Mouse (Mus musculus): ENCODE results near the gene Eomes. TPM values are rescaled to one million over a fixed set of nuclear protein-coding genes. Genes with fewer than 3 reads are reported as not detected.
A peak's percentile ranks its signal among the peaks of the same experiment; 100 is the strongest.

The Eomes gene
- polyA plus RNA-seq, 1 experiment, result 7.9 TPM

- no peak for TF ChIP-seq CTCF (IDR thresholded peaks at IDR 0.05; ENCODE audit: low read depth, low read length)
- TF ChIP-seq POLR2A (IDR thresholded peaks at IDR 0.05; ENCODE audit: insufficient read depth, low read length), result no peak
- TF ChIP-seq EP300 (IDR thresholded peaks at IDR 0.05; ENCODE audit: insufficient read depth, low read depth, low read length), result no peak
- Histone ChIP-seq H3K4me3 (ENCODE audit: low read depth, low read length) (peak overlapping the region; percentile 43), H3K36me3 (ENCODE audit: control insufficient read depth, insufficient read depth, low read length, poor library complexity, severe bottlenecking) (no peaks in the 10 kb centered on the region)
Observed at GRCm38 (mm10) chr9:118476766-118477271, 1.2 kb upstream of the Eomes start.

GRCm38 (mm10) chr9:118477281-118477931, 606 bp upstream of the Eomes start:
- H3K36me3 ChIP-seq (ENCODE audit: control insufficient read depth, insufficient read depth, low read length, poor library complexity, severe bottlenecking), result no peaks in the 10 kb centered on the region
- TF ChIP-seq CTCF (IDR thresholded peaks at IDR 0.05; ENCODE audit: low read depth, low read length), result no peak
- TF ChIP-seq POLR2A (IDR thresholded peaks at IDR 0.05; ENCODE audit: insufficient read depth, low read length), result no peak
- TF ChIP-seq EP300 (IDR thresholded peaks at IDR 0.05; ENCODE audit: insufficient read depth, low read depth, low read length), result no peak
- peak overlapping the region; percentile 42 for H3K4me3 ChIP-seq (ENCODE audit: low read depth, low read length)
- peaks cover 2% of the 10 kb centered on the region for H3K4me1 ChIP-seq (ENCODE audit: control insufficient read depth, insufficient read depth, low read length)
- H3K27me3 ChIP-seq (ENCODE audit: control insufficient read depth, insufficient read depth, low read length, poor library complexity, severe bottlenecking), result peaks cover 32% of the 10 kb centered on the region
- no peak overlapping the region for H3K9ac ChIP-seq (ENCODE audit: low read depth, poor library complexity, severe bottlenecking)
- no peaks in the 10 kb centered on the region for H3K9me3 ChIP-seq (replicated peaks; ENCODE audit: control insufficient read depth, insufficient read depth, low read length, poor library complexity, severe bottlenecking)
- H3K27ac ChIP-seq (ENCODE audit: insufficient read depth, low read length), result no peak overlapping the region

More at GRCm38 (mm10) chr9:118476766-118477271, 1.2 kb upstream of the Eomes start:
- H3K9ac ChIP-seq (ENCODE audit: low read depth, poor library complexity, severe bottlenecking), result no peak overlapping the region
- H3K4me1 ChIP-seq (ENCODE audit: control insufficient read depth, insufficient read depth, low read length), result peaks cover under 1% of the 10 kb centered on the region
- H3K9me3 ChIP-seq (replicated peaks; ENCODE audit: control insufficient read depth, insufficient read depth, low read length, poor library complexity, severe bottlenecking), result no peaks in the 10 kb centered on the region
- no peak overlapping the region for H3K27ac ChIP-seq (ENCODE audit: insufficient read depth, low read length)
- peaks cover 31% of the 10 kb centered on the region for H3K27me3 ChIP-seq (ENCODE audit: control insufficient read depth, insufficient read depth, low read length, poor library complexity, severe bottlenecking)

- no peak overlapping the region for H3K27ac ChIP-seq (ENCODE audit: insufficient read depth, low read length)
- H3K4me3 ChIP-seq (ENCODE audit: low read depth, low read length), result peak overlapping the region; percentile 88
- no peaks in the 10 kb centered on the region for H3K9me3 ChIP-seq (replicated peaks; ENCODE audit: control insufficient read depth, insufficient read depth, low read length, poor library complexity, severe bottlenecking)
- no peaks in the 10 kb centered on the region for H3K36me3 ChIP-seq (ENCODE audit: control insufficient read depth, insufficient read depth, low read length, poor library complexity, severe bottlenecking)
- H3K27me3 ChIP-seq (ENCODE audit: control insufficient read depth, insufficient read depth, low read length, poor library complexity, severe bottlenecking), result peaks cover 32% of the 10 kb centered on the region
- H3K4me1 ChIP-seq (ENCODE audit: control insufficient read depth, insufficient read depth, low read length), result peaks cover 2% of the 10 kb centered on the region
- H3K9ac ChIP-seq (ENCODE audit: low read depth, poor library complexity, severe bottlenecking), result peak overlapping the region; percentile 73
- TF ChIP-seq POLR2A (IDR thresholded peaks at IDR 0.05; ENCODE audit: insufficient read depth, low read length) (no peak), CTCF (IDR thresholded peaks at IDR 0.05; ENCODE audit: low read depth, low read length) (peak; percentile 61), EP300 (IDR thresholded peaks at IDR 0.05; ENCODE audit: insufficient read depth, low read depth, low read length) (0 out of 2 replicates have a peak, but pooled peaks have one; percentile 11)
Observed at GRCm38 (mm10) chr9:118478458-118478838, 436 bp downstream of the Eomes start.

GRCm38 (mm10) chr9:118478839-118479507, 961 bp downstream of the Eomes start:
- Histone ChIP-seq H3K27me3 (ENCODE audit: control insufficient read depth, insufficient read depth, low read length, poor library complexity, severe bottlenecking) (peaks cover 32% of the 10 kb centered on the region), H3K36me3 (ENCODE audit: control insufficient read depth, insufficient read depth, low read length, poor library complexity, severe bottlenecking) (no peaks in the 10 kb centered on the region), H3K9me3 (replicated peaks; ENCODE audit: control insufficient read depth, insufficient read depth, low read length, poor library complexity, severe bottlenecking) (no peaks in the 10 kb centered on the region), H3K9ac (ENCODE audit: low read depth, poor library complexity, severe bottlenecking) (peak overlapping the region; percentile 73), H3K4me3 (ENCODE audit: low read depth, low read length) (peak overlapping the region; percentile 88), H3K27ac (ENCODE audit: insufficient read depth, low read length) (no peak overlapping the region), H3K4me1 (ENCODE audit: control insufficient read depth, insufficient read depth, low read length) (peaks cover 2% of the 10 kb centered on the region)
- no peak for TF ChIP-seq EP300 (IDR thresholded peaks at IDR 0.05; ENCODE audit: insufficient read depth, low read depth, low read length)
- peak; percentile 15 for TF ChIP-seq CTCF (IDR thresholded peaks at IDR 0.05; ENCODE audit: low read depth, low read length)
- TF ChIP-seq POLR2A (IDR thresholded peaks at IDR 0.05; ENCODE audit: insufficient read depth, low read length), result no peak

- Histone ChIP-seq H3K36me3 (ENCODE audit: control insufficient read depth, insufficient read depth, low read length, poor library complexity, severe bottlenecking) (no peaks in the 10 kb centered on the region), H3K27ac (ENCODE audit: insufficient read depth, low read length) (no peak overlapping the region), H3K27me3 (ENCODE audit: control insufficient read depth, insufficient read depth, low read length, poor library complexity, severe bottlenecking) (peaks cover 32% of the 10 kb centered on the region), H3K9ac (ENCODE audit: low read depth, poor library complexity, severe bottlenecking) (peak overlapping the region; percentile 73), H3K4me3 (ENCODE audit: low read depth, low read length) (peak overlapping the region; percentile 88), H3K4me1 (ENCODE audit: control insufficient read depth, insufficient read depth, low read length) (peaks cover 2% of the 10 kb centered on the region), H3K9me3 (replicated peaks; ENCODE audit: control insufficient read depth, insufficient read depth, low read length, poor library complexity, severe bottlenecking) (no peaks in the 10 kb centered on the region)
- TF ChIP-seq EP300 (IDR thresholded peaks at IDR 0.05; ENCODE audit: insufficient read depth, low read depth, low read length), result 0 out of 2 replicates have a peak, but pooled peaks have one; percentile 14
- TF ChIP-seq POLR2A (IDR thresholded peaks at IDR 0.05; ENCODE audit: insufficient read depth, low read length), result no peak
- TF ChIP-seq CTCF (IDR thresholded peaks at IDR 0.05; ENCODE audit: low read depth, low read length), result no peak
Observed at GRCm38 (mm10) chr9:118479508-118480291, 1.7 kb downstream of the Eomes start.

Data from ES-Bruce4 (cell line).